Mouse (Mus musculus) lung, postnatal 36 days (tissue): Measurements from ENCODE around the gene Prkar2a.

Source experiments
- DNase-seq: peaks from one replicate; pipeline ENCODE4 v3.0.0; 2022; ENCODE audit warnings: mixed read lengths

Prkar2a gene

DNA sequence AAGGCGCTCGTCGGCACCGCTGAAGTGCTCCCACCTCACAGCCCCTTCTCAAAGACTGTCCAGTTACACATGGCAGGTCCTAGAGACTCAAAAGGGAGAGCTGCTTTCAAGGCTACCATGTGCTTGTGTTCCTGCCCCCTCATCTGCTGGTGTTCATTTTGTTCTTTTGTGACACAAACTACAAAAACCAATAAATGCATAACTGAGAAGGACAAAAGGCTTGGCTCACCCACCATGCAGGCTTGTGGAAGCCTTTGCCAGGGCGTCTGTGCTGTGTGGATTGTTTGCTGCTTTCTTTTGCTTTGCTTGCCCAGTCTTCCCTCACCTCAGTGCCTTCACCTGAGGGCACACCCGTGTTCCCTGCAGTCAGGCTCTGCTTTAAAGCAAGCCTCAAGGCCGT is 108.4 kb downstream of the Prkar2a start:
- no peak for DNase-seq

DNA sequence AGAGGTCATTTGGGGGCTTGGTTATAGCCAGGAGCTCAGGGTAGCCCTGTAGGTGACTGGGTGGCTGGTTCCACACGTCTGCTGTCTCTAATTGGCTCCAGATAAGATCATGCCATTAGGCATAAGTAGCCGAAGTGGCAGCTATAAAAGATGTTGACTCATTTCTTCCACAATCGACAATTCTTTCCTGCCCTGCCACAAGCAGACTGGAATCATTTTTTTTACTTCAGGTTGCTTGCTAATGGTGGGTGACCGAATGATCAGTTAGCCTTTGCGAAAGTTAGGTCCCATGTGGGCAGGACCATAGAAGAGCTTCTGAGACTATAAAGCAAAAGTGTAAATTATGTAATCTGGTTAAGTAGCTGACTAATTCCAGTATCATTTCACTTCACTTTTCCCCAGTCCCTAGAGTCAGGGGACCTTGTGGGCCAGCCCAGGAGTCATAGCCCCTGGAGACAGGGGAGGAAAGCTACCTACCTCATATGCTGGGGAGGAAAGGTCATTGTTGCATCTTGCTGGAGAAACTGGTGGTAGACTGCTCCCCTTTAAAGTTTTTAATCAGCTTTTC is 109.5 kb downstream of the Prkar2a start:
- no peak for DNase-seq

DNA sequence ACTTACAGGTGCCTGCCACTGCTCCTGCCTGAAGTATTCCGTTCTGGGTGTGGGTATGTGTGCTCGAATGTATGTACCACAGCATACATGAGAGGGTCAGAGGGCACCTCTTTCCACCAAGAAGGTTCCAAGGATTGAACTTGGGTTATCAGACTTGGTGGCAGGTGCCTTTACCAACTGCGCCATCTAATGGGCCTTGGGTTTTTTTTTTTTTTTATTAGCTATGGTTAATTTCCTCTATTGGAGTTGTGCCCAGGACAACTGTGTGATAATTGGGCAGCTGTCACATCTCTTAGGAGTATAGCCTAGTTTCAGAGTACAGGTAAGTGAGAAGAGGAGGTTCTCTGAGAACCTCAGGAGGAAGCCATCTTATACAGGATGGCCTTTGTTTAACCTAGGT is 110.5 kb downstream of the Prkar2a start:
- no peak for DNase-seq
